Mouse (Mus musculus) layer of hippocampus, adult 8-10 months (tissue): ENCODE results near the gene Dpp6. TPM values are rescaled to one million over a fixed set of nuclear protein-coding genes. Genes with fewer than 3 reads are reported as not detected.

ENCODE experiments used
- DNase-seq, 2 experiments: peaks; one replicate each; pipeline ENCODE4 v3.0.0; 2022; ENCODE audit warnings: low spot score in 2 of 2
- total RNA-seq, 4 experiments: library from RNA; stranded (reverse); gene quantifications; 2 replicates each; pipeline ENCODE4 v1.2.4; 2022

Gene Dpp6
- total RNA-seq, 4 experiments from 2014 or later: 223 to 261 (median 243) TPM

GRCm38 (mm10) chr5:27730666-27731065 lies 913.7 kb downstream of the Dpp6 start:
- DNase-seq: peak in 1 of 2 experiments; percentile 36

- no peak for DNase-seq
Measured at GRCm38 (mm10) chr5:27731392-27731791, 914.4 kb downstream of the Dpp6 start.

- no peak for DNase-seq
Measured at GRCm38 (mm10) chr5:27732288-27732868, 915.4 kb downstream of the Dpp6 start.

- no peak for DNase-seq
Measured at GRCm38 (mm10) chr5:27737168-27737567, 920.2 kb downstream of the Dpp6 start.

GRCm38 (mm10) chr5:27739216-27739615 lies 922.2 kb downstream of the Dpp6 start:
- DNase-seq: no peak

- no peak for DNase-seq
Measured at GRCm38 (mm10) chr5:27744944-27745343, 927.9 kb downstream of the Dpp6 start.

- DNase-seq: no peak
Measured at GRCm38 (mm10) chr5:27765780-27766179, 948.8 kb downstream of the Dpp6 start.

GRCm38 (mm10) chr5:27767948-27768347 lies 950.9 kb downstream of the Dpp6 start:
- no peak for DNase-seq
